Mouse (Mus musculus): ENCODE results near the gene Scn1b.

The Scn1b gene

GRCm38 (mm10) chr7:31094774-31095501 is 31.9 kb downstream of the Scn1b start:
- peak; percentile 38 for DNase-seq (ENCODE audit: low read depth, low spot score)
- H3K36me3 ChIP-seq (ENCODE audit: control insufficient read depth, insufficient read depth, low read length, poor library complexity, severe bottlenecking), result no peaks in the 10 kb centered on the region

GRCm38 (mm10) chr7:31089721-31090120 is 37.1 kb downstream of the Scn1b start:
- H3K27me3 ChIP-seq (ENCODE audit: control insufficient read depth, insufficient read depth, low read length, poor library complexity, severe bottlenecking), result no peaks in the 10 kb centered on the region
- peak; percentile 80 for DNase-seq (ENCODE audit: low read depth, low spot score)
- no peaks in the 10 kb centered on the region for H3K36me3 ChIP-seq (ENCODE audit: control insufficient read depth, insufficient read depth, low read length, poor library complexity, severe bottlenecking)

More at GRCm38 (mm10) chr7:31094774-31095501, 31.9 kb downstream of the Scn1b start:
- no peaks in the 10 kb centered on the region for H3K27me3 ChIP-seq (ENCODE audit: control insufficient read depth, insufficient read depth, low read length, poor library complexity, severe bottlenecking)

- H3K36me3 ChIP-seq (ENCODE audit: control insufficient read depth, insufficient read depth, low read length, poor library complexity, severe bottlenecking), result no peaks in the 10 kb centered on the region
- no peaks in the 10 kb centered on the region for H3K27me3 ChIP-seq (ENCODE audit: control insufficient read depth, insufficient read depth, low read length, poor library complexity, severe bottlenecking)
Observed at GRCm38 (mm10) chr7:31088206-31088605, 38.6 kb downstream of the Scn1b start.

GRCm38 (mm10) chr7:31087262-31087661 is 39.5 kb downstream of the Scn1b start:
- Histone ChIP-seq H3K27me3 (ENCODE audit: control insufficient read depth, insufficient read depth, low read length, poor library complexity, severe bottlenecking) (no peaks in the 10 kb centered on the region), H3K36me3 (ENCODE audit: control insufficient read depth, insufficient read depth, low read length, poor library complexity, severe bottlenecking) (no peaks in the 10 kb centered on the region)
- no peak for DNase-seq (ENCODE audit: low read depth, low spot score)

More at GRCm38 (mm10) chr7:31088206-31088605, 38.6 kb downstream of the Scn1b start:
- DNase-seq (ENCODE audit: low read depth, low spot score), result no peak

GRCm38 (mm10) chr7:31086175-31086755 is 40.5 kb downstream of the Scn1b start:
- H3K36me3 ChIP-seq (ENCODE audit: control insufficient read depth, insufficient read depth, low read length, poor library complexity, severe bottlenecking), result no peaks in the 10 kb centered on the region
- no peaks in the 10 kb centered on the region for H3K27me3 ChIP-seq (ENCODE audit: control insufficient read depth, insufficient read depth, low read length, poor library complexity, severe bottlenecking)
- no peak for DNase-seq (ENCODE audit: low read depth, low spot score)

- Histone ChIP-seq H3K36me3 (ENCODE audit: control insufficient read depth, insufficient read depth, low read length, poor library complexity, severe bottlenecking) (no peaks in the 10 kb centered on the region), H3K27me3 (ENCODE audit: control insufficient read depth, insufficient read depth, low read length, poor library complexity, severe bottlenecking) (no peaks in the 10 kb centered on the region)
- DNase-seq (ENCODE audit: low read depth, low spot score), result no peak
Observed at GRCm38 (mm10) chr7:31085171-31085570, 41.6 kb downstream of the Scn1b start.

GRCm38 (mm10) chr7:31084140-31084539 is 42.7 kb downstream of the Scn1b start:
- no peaks in the 10 kb centered on the region for H3K36me3 ChIP-seq (ENCODE audit: control insufficient read depth, insufficient read depth, low read length, poor library complexity, severe bottlenecking)
- H3K27me3 ChIP-seq (ENCODE audit: control insufficient read depth, insufficient read depth, low read length, poor library complexity, severe bottlenecking), result no peaks in the 10 kb centered on the region
- DNase-seq (ENCODE audit: low read depth, low spot score), result no peak

GRCm38 (mm10) chr7:31082831-31083588 is 43.8 kb downstream of the Scn1b start:
- H3K27me3 ChIP-seq (ENCODE audit: control insufficient read depth, insufficient read depth, low read length, poor library complexity, severe bottlenecking), result no peaks in the 10 kb centered on the region
- no peak for DNase-seq (ENCODE audit: low read depth, low spot score)
- H3K36me3 ChIP-seq (ENCODE audit: control insufficient read depth, insufficient read depth, low read length, poor library complexity, severe bottlenecking), result no peaks in the 10 kb centered on the region

- H3K27me3 ChIP-seq (ENCODE audit: control insufficient read depth, insufficient read depth, low read length, poor library complexity, severe bottlenecking), result no peaks in the 10 kb centered on the region
- H3K36me3 ChIP-seq (ENCODE audit: control insufficient read depth, insufficient read depth, low read length, poor library complexity, severe bottlenecking), result no peaks in the 10 kb centered on the region
- no peak for DNase-seq (ENCODE audit: low read depth, low spot score)
Observed at GRCm38 (mm10) chr7:31082106-31082505, 44.7 kb downstream of the Scn1b start.

- Histone ChIP-seq H3K36me3 (ENCODE audit: control insufficient read depth, insufficient read depth, low read length, poor library complexity, severe bottlenecking) (no peaks in the 10 kb centered on the region), H3K27me3 (ENCODE audit: control insufficient read depth, insufficient read depth, low read length, poor library complexity, severe bottlenecking) (no peaks in the 10 kb centered on the region)
- DNase-seq (ENCODE audit: low read depth, low spot score), result no peak
Observed at GRCm38 (mm10) chr7:31081106-31081505, 45.7 kb downstream of the Scn1b start.

- no peaks in the 10 kb centered on the region for H3K27me3 ChIP-seq (ENCODE audit: control insufficient read depth, insufficient read depth, low read length, poor library complexity, severe bottlenecking)
- H3K36me3 ChIP-seq (ENCODE audit: control insufficient read depth, insufficient read depth, low read length, poor library complexity, severe bottlenecking), result no peaks in the 10 kb centered on the region
Observed at GRCm38 (mm10) chr7:31080611-31081010, 46.2 kb downstream of the Scn1b start.

GRCm38 (mm10) chr7:31079670-31080069 is 47.1 kb downstream of the Scn1b start:
- Histone ChIP-seq H3K27me3 (ENCODE audit: control insufficient read depth, insufficient read depth, low read length, poor library complexity, severe bottlenecking) (no peaks in the 10 kb centered on the region), H3K36me3 (ENCODE audit: control insufficient read depth, insufficient read depth, low read length, poor library complexity, severe bottlenecking) (no peaks in the 10 kb centered on the region)
- no peak for DNase-seq (ENCODE audit: low read depth, low spot score)

More at GRCm38 (mm10) chr7:31080611-31081010, 46.2 kb downstream of the Scn1b start:
- DNase-seq (ENCODE audit: low read depth, low spot score), result no peak

- Histone ChIP-seq H3K36me3 (ENCODE audit: control insufficient read depth, insufficient read depth, low read length, poor library complexity, severe bottlenecking) (no peaks in the 10 kb centered on the region), H3K27me3 (ENCODE audit: control insufficient read depth, insufficient read depth, low read length, poor library complexity, severe bottlenecking) (no peaks in the 10 kb centered on the region)
- DNase-seq (ENCODE audit: low read depth, low spot score), result peak; percentile 74
Observed at GRCm38 (mm10) chr7:31077885-31078445, 48.8 kb downstream of the Scn1b start.

GRCm38 (mm10) chr7:31077470-31077869 is 49.3 kb downstream of the Scn1b start:
- Histone ChIP-seq H3K27me3 (ENCODE audit: control insufficient read depth, insufficient read depth, low read length, poor library complexity, severe bottlenecking) (no peaks in the 10 kb centered on the region), H3K36me3 (ENCODE audit: control insufficient read depth, insufficient read depth, low read length, poor library complexity, severe bottlenecking) (no peaks in the 10 kb centered on the region)
- DNase-seq (ENCODE audit: low read depth, low spot score), result no peak

- no peak for DNase-seq (ENCODE audit: low read depth, low spot score)
- Histone ChIP-seq H3K36me3 (ENCODE audit: control insufficient read depth, insufficient read depth, low read length, poor library complexity, severe bottlenecking) (no peaks in the 10 kb centered on the region), H3K27me3 (ENCODE audit: control insufficient read depth, insufficient read depth, low read length, poor library complexity, severe bottlenecking) (no peaks in the 10 kb centered on the region)
Observed at GRCm38 (mm10) chr7:31076492-31076891, 50.3 kb downstream of the Scn1b start, which contains the start of gene Fxyd3. TSS of gene Fxyd3 (minus strand) at chr7:31076704.

Measured in splenic B cell, adult 2 months (primary cell).